Mouse (Mus musculus): ENCODE data around the gene Fam196b. TPM values are rescaled to one million over a fixed set of nuclear protein-coding genes. Genes with fewer than 3 reads are reported as not detected.

Fam196b gene
- polyA plus RNA-seq, 1 experiment from 2014 or later, result 0.54 TPM

DNA sequence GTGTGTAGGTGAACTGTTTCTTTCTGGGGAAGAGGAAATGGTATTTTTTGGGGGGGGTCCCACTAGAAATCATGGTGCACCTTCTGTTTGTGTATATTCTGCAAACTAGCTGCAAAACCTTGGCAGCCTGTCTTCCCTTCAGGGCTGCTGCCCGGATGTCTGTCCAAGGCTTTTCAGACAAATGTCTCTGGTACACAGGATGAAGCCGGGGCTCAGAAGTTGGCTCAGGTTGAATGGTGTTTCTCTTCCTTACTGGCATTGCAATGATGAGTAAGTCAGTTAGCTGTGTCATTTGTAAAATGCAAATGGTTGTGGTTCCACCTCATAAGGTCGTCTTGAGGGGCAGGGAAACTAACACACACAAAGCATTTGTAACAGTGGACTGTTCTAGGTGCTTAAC is 8.4 kb upstream of the Fam196b start:
- Histone ChIP-seq H3K27me3 (ENCODE audit: low read depth, poor library complexity, severe bottlenecking) (no peaks in the 10 kb centered on the region), H3K36me3 (no peaks in the 10 kb centered on the region), H3K4me3 (no peak overlapping the region), H3K27ac (no peak overlapping the region), H3K9me3 (replicated peaks) (no peaks in the 10 kb centered on the region), H3K4me1 (no peaks in the 10 kb centered on the region)
- DNase-seq (ENCODE audit: low spot score), result no peak
- WGBS, result 89% methylated on average over 3 of the region's 3 CpGs

DNA sequence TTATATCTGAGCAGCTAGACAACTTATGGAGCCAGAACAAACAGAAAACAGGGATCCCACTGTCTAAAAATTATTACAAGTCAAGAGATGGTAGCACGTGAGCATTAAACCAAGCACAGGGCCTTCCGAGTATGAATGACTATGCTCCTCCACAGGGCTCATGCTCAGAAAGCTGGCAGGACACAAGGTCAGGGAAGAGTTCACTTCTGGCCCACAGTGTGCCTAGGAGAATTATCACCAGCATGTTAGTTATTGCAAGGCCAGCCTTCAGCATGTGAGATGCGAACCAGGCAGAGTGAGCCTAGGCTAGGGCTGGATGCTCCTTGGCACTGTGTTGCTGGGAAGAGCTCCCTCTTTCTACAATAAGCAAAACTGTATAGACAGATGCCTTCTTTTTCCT is 5.9 kb upstream of the Fam196b start:
- 93% methylated on average over 3 of the region's 3 CpGs for WGBS
- Histone ChIP-seq H3K27ac (no peak overlapping the region), H3K9me3 (replicated peaks) (no peaks in the 10 kb centered on the region), H3K27me3 (ENCODE audit: low read depth, poor library complexity, severe bottlenecking) (no peaks in the 10 kb centered on the region), H3K4me3 (no peak overlapping the region), H3K36me3 (no peaks in the 10 kb centered on the region), H3K4me1 (peaks cover 7% of the 10 kb centered on the region)
- DNase-seq (ENCODE audit: low spot score), result no peak

DNA sequence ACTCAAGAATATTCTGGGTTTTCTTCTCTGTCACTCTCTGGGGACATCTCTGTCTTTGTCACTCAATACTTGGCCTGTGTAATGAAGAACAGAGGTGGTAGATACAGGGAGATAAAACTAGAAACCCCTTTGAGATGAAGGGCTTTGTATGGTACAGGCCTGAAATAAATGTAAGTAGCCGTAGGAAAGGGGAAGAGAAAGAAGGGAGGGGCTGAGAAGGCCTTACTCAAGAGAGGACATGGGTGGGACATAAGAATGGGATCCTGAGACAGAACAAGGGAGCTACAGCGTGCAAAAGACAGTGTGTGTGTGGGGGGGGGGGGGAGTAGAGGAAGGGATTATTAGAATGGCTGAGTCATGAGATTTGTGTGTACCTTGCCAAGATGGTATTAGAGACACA is 5.3 kb upstream of the Fam196b start:
- H3K27me3 ChIP-seq (ENCODE audit: low read depth, poor library complexity, severe bottlenecking), result no peaks in the 10 kb centered on the region
- no peaks in the 10 kb centered on the region for H3K9me3 ChIP-seq (replicated peaks)
- 86% methylated on average over 2 of the region's 2 CpGs for WGBS
- no peak overlapping the region for H3K27ac ChIP-seq
- no peak overlapping the region for H3K4me3 ChIP-seq
- H3K4me1 ChIP-seq, result peaks cover 12% of the 10 kb centered on the region
- no peak for DNase-seq (ENCODE audit: low spot score)
- H3K36me3 ChIP-seq, result no peaks in the 10 kb centered on the region

DNA sequence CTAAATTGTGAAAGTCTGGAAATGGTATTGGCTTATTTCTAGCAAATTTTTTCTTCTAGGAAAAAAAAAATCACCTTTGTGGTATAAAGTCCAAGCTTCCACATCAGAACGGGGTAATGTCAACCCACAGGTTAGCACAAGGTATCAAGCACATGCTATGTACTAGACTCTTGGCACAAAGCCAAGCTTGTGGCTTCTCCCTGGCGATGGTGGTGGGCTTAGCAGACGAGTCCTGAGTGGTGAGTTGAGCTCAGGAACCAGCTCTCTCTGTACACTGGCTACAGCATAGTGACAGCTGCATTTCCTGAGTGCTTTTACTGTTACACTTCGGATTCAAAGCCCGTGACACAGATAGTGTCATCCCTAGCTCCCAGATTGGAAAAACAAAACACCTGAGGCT is 2.9 kb upstream of the Fam196b start:
- no peaks in the 10 kb centered on the region for H3K9me3 ChIP-seq (replicated peaks)
- peaks cover 24% of the 10 kb centered on the region for H3K4me1 ChIP-seq
- no peak for DNase-seq (ENCODE audit: low spot score)
- no peak overlapping the region for H3K27ac ChIP-seq
- H3K36me3 ChIP-seq, result no peaks in the 10 kb centered on the region
- WGBS, result 87% methylated on average over 5 of the region's 5 CpGs
- 0 out of 2 replicates have a peak, but pooled peaks cover 3% of the 10 kb centered on the region for H3K27me3 ChIP-seq (ENCODE audit: low read depth, poor library complexity, severe bottlenecking)
- no peak overlapping the region for H3K4me3 ChIP-seq

DNA sequence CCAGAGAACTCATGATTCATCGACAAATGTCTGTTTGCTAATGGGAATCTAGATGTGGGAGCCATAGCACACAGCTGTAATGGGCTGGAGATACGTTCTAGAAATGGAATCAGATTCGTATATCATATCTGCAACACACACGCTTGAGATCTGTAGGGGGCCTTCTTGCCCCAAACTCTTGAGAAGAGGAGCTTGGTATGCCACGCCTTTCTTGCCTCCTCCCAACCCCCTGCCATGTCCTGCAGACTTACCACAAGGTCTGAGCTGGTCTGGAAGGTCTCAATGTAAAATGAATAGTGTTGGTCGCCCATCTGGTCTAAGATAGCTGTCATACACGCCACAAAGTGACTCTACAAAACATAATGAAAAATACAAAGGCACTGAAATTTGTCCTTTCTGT is 2.4 kb upstream of the Fam196b start:
- no peak overlapping the region for H3K27ac ChIP-seq
- H3K4me1 ChIP-seq, result peaks cover 24% of the 10 kb centered on the region
- no peak for DNase-seq (ENCODE audit: low spot score)
- no peaks in the 10 kb centered on the region for H3K9me3 ChIP-seq (replicated peaks)
- no peak overlapping the region for H3K4me3 ChIP-seq
- H3K27me3 ChIP-seq (ENCODE audit: low read depth, poor library complexity, severe bottlenecking), result peaks cover 3% of the 10 kb centered on the region; the same call in 1 of the 2 replicates
- 82% methylated on average over 7 of the region's 7 CpGs for WGBS
- no peaks in the 10 kb centered on the region for H3K36me3 ChIP-seq

DNA sequence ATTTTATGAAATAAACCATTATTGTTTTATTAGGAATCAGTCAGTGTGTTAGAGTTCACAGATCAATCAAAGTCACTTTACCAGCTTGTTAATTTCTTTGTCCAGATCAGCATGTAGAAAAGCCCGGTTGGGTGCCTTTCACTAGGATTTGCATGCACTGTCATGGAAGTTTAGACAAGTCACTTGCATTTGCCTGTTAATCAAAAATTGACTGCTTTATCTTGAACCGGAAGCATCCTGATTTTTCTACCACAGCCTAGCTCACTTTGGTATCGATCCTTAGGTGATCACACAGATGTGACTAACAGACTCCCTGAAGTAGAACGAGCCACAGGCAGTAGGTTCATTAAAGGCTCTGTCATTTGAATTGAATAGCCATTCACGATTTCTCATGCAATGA is 761 bp downstream of the Fam196b start:
- Histone ChIP-seq H3K4me1 (peaks cover 32% of the 10 kb centered on the region), H3K36me3 (no peaks in the 10 kb centered on the region), H3K9me3 (replicated peaks) (no peaks in the 10 kb centered on the region), H3K27me3 (ENCODE audit: low read depth, poor library complexity, severe bottlenecking) (peaks cover 3% of the 10 kb centered on the region; the same call in 1 of the 2 replicates), H3K4me3 (no peak overlapping the region; the same call in 1 of the 2 replicates), H3K27ac (no peak overlapping the region)
- no peak for DNase-seq (ENCODE audit: low spot score)
- 40% methylated on average over 5 of the region's 5 CpGs for WGBS

DNA sequence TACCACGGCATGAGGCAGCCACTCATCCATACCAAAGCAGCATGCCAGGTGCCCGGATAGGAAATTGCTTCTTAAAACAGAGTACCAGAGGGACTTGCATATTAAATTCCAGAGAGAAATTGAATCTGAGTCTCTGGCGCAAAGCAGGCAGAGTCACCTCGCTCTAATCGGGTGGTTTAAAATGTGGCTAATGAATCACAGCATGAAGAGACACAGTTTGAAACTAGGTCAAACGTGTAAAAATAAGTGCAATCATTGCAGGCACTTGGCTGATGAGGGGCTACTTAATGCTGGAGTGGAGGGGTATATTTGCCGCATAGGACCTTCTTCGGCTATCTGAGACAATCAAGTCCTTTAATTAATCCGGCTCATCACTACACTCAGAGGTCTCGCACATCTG is 1.6 kb downstream of the Fam196b start:
- no peak overlapping the region for H3K4me3 ChIP-seq
- 83% methylated on average over 10 of the region's 10 CpGs for WGBS

DNA sequence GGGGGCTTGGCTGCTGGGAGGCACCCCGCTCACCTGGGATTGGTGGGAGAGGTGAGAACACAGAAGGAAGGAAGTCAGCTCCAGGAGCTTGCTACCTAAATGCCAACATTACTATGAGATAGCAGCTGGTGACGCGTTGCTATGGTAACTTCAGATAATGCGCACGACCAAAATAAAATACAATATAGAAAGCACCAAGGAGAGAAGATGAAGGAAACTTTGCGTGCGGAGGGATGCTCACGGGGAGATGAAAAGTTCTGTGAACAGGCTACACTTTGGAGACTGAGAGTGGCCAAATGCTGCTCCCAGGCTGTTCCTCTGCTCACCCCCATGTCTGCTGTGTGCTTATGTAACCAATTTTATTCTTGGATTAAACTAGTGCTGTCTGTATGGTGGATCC is 2.4 kb downstream of the Fam196b start:
- no peaks in the 10 kb centered on the region for H3K36me3 ChIP-seq
- peaks cover 32% of the 10 kb centered on the region for H3K4me1 ChIP-seq
- no peaks in the 10 kb centered on the region for H3K9me3 ChIP-seq (replicated peaks)
- no peak overlapping the region for H3K27ac ChIP-seq
- no peak for DNase-seq (ENCODE audit: low spot score)
- H3K27me3 ChIP-seq (ENCODE audit: low read depth, poor library complexity, severe bottlenecking), result peaks cover 3% of the 10 kb centered on the region; the same call in 1 of the 2 replicates
- 86% methylated on average over 8 of the region's 8 CpGs for WGBS
- H3K4me3 ChIP-seq, result no peak overlapping the region

More for the DNA sequence above, 1.6 kb downstream of the Fam196b start:
- Histone ChIP-seq H3K27me3 (ENCODE audit: low read depth, poor library complexity, severe bottlenecking) (peaks cover 3% of the 10 kb centered on the region; the same call in 1 of the 2 replicates), H3K9me3 (replicated peaks) (no peaks in the 10 kb centered on the region), H3K36me3 (no peaks in the 10 kb centered on the region), H3K4me1 (peaks cover 32% of the 10 kb centered on the region), H3K27ac (no peak overlapping the region)
- no peak for DNase-seq (ENCODE audit: low spot score)

DNA sequence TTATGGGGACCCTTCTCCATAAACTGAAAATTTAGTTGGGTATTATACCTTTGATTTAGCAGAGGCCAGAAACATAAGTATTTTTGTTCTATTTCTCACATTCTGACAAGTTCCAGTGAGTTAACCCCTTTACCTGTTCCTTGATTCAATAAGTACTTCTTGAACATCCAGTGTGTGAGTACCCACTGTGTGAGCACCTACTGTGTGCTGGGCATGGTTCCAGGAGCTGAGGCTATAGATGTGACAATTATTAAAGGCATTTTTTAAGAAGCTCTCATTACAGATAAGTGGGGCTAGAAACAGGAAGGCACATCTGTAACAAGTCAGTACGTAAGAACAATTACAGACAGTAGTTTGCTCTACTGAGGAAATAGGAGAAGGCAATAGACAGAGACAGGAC is 4.7 kb downstream of the Fam196b start:
- WGBS, result 71% methylated on average over 1 of the region's 1 CpGs

DNA sequence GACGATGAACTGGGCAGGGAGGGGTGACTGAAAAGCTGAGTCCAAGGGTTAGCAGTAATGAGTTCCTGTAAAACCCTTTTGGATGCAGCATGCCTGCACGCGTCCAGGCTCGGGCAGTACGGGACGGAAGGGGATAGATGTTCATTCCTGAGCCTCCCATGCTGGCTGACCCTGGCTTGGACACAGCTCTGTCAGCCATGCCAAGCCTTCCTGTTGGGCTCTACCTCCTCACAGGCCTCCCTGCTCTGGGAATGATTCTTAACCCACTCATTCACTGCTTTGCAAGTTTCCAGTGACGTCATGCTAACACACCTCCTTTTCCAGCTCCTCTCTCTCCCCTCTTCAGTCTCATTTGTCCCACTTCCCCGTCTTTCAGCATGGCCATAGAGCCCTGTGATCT is 9.0 kb downstream of the Fam196b start:
- peaks cover 8% of the 10 kb centered on the region; the same call in 1 of the 2 replicates for H3K4me1 ChIP-seq
- DNase-seq (ENCODE audit: low spot score), result no peak
- H3K36me3 ChIP-seq, result no peaks in the 10 kb centered on the region
- H3K27me3 ChIP-seq (ENCODE audit: low read depth, poor library complexity, severe bottlenecking), result no peaks in the 10 kb centered on the region
- no peak overlapping the region for H3K27ac ChIP-seq
- no peak overlapping the region for H3K4me3 ChIP-seq
- WGBS, result 81% methylated on average over 8 of the region's 8 CpGs
- no peaks in the 10 kb centered on the region for H3K9me3 ChIP-seq (replicated peaks)

More for the DNA sequence above, 4.7 kb downstream of the Fam196b start:
- Histone ChIP-seq H3K27ac (no peak overlapping the region), H3K4me1 (peaks cover 20% of the 10 kb centered on the region), H3K27me3 (ENCODE audit: low read depth, poor library complexity, severe bottlenecking) (peaks cover 3% of the 10 kb centered on the region; the same call in 1 of the 2 replicates), H3K36me3 (no peaks in the 10 kb centered on the region), H3K9me3 (replicated peaks) (no peaks in the 10 kb centered on the region), H3K4me3 (no peak overlapping the region)
- DNase-seq (ENCODE audit: low spot score), result no peak

DNA sequence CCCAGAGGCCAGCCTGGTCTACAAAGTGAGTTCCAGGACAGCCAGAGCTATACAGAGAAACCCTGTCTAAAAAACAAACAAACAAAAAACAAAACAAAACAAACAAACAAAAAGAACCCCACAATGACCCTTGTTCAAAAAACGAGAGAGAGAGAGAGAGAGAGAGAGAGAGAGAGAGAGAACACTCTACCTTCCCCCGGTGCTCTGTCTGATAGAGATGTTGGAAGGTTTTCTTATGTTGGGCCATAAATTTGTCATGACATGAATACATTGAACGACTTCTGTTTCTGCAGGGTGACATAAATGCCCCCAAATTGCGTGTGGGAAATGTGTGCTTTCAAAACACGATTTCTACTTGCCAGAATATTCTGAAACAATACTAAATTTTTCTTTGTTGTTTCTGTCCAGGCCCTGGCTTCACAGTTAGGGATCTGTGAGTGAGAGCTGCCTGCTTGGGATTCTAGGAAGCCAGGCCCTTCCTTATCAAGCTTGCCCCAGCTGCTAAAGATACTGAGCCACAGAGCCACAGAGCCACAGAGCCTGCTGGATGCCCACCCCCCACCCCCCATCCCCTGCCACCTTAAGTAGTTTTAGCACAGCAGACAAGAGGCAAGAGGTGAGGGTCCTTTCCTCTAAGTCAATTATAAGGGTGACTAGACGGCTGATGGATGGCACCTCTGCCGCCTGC is 17.9 kb downstream of the Fam196b start:
- Histone ChIP-seq H3K4me1 (no peaks in the 10 kb centered on the region), H3K27me3 (ENCODE audit: low read depth, poor library complexity, severe bottlenecking) (no peaks in the 10 kb centered on the region), H3K4me3 (no peak overlapping the region), H3K9me3 (replicated peaks) (no peaks in the 10 kb centered on the region), H3K36me3 (no peaks in the 10 kb centered on the region), H3K27ac (no peak overlapping the region)
- WGBS, result 55% methylated on average over 7 of the region's 7 CpGs
- no peak for DNase-seq (ENCODE audit: low spot score)

DNA sequence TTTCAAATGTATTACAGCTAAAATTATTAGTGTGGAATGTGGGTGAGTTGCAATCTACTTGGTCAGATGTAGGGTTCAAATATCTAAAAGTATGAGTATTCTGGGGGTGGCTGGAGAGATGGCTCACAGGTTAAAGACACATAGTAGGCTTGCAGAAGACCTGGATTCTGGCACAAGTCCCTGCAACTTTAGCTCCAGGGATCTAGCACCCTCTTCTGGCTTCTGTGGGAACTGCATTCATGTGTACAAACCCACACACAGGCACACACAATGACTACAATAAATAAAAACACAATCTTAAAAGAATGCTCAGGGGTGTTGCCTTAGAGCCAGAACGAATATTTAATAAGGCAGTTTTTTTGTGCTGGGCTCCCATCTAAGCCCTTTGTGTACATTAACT is 23.3 kb downstream of the Fam196b start:
- Histone ChIP-seq H3K4me1 (peaks cover 6% of the 10 kb centered on the region), H3K4me3 (no peak overlapping the region), H3K9me3 (replicated peaks) (no peaks in the 10 kb centered on the region), H3K27ac (no peak overlapping the region), H3K27me3 (ENCODE audit: low read depth, poor library complexity, severe bottlenecking) (no peaks in the 10 kb centered on the region), H3K36me3 (no peaks in the 10 kb centered on the region)
- 83% methylated on average over 1 of the region's 1 CpGs for WGBS
- DNase-seq (ENCODE audit: low spot score), result no peak

DNA sequence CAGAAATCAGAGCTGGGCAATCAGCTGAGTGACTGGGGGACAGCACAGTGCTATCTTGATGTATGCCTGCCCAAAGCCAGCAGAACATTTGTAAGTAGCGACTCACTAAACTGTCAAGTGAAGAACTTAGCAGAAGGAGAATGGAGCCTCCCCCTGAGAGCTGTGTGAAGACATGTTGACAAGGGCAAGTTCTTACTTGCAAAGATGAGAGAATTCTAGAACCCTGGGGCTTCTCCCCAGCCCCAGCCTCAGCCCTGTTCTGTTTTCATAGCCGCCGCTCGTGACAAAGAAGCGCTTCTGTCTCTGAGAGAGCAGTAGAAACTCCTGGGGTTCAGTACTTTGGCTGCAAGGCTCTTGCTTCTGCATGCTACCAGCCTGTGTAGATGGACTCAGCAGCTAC is 25.1 kb downstream of the Fam196b start:
- no peak overlapping the region for H3K27ac ChIP-seq

More for the DNA sequence above, 25.1 kb downstream of the Fam196b start:
- WGBS, result 85% methylated on average over 5 of the region's 5 CpGs
- Histone ChIP-seq H3K27me3 (ENCODE audit: low read depth, poor library complexity, severe bottlenecking) (no peaks in the 10 kb centered on the region), H3K4me1 (peaks cover 10% of the 10 kb centered on the region), H3K9me3 (replicated peaks) (no peaks in the 10 kb centered on the region), H3K4me3 (no peak overlapping the region), H3K36me3 (no peaks in the 10 kb centered on the region)
- DNase-seq (ENCODE audit: low spot score), result no peak

All from limb, embryonic 10.5 days (tissue).